Mouse (Mus musculus) lung, postnatal 36 days (tissue): Measurements from ENCODE around the gene Btg2.

Experiments used
- DNase-seq: peaks from one replicate; pipeline ENCODE4 v3.0.0; 2022; ENCODE audit warnings: mixed read lengths

Gene Btg2

GRCm38 (mm10) chr1:134078802-134079476, at the start of gene Btg2:
Gene Btg2, minus strand, starts transcription at chr1:134079120.
- DNase-seq, result peak; percentile 98

GRCm38 (mm10) chr1:134122195-134122594, 43.3 kb upstream of the Btg2 start:
- peak; percentile 52 for DNase-seq

- peak; percentile 91 for DNase-seq
These were observed 41.3 kb upstream of the Btg2 start for GRCm38 (mm10) chr1:134120179-134120578.

GRCm38 (mm10) chr1:134117110-134117509, 38.2 kb upstream of the Btg2 start:
- DNase-seq, result no peak

- no peak for DNase-seq
These were observed 36.5 kb upstream of the Btg2 start for GRCm38 (mm10) chr1:134115424-134115823.

GRCm38 (mm10) chr1:134114730-134115129, 35.8 kb upstream of the Btg2 start:
- no peak for DNase-seq

- no peak for DNase-seq
These were observed 35.1 kb upstream of the Btg2 start for GRCm38 (mm10) chr1:134114018-134114417.

GRCm38 (mm10) chr1:134113560-134113959, 34.6 kb upstream of the Btg2 start:
- no peak for DNase-seq

- DNase-seq, result no peak
These were observed 32.1 kb upstream of the Btg2 start, which contains the start of gene Chit1 for GRCm38 (mm10) chr1:134110979-134111378. Gene Chit1, plus strand, starts transcription at chr1:134111242.

GRCm38 (mm10) chr1:134110449-134110848, 31.5 kb upstream of the Btg2 start:
- no peak for DNase-seq

- no peak for DNase-seq
These were observed 31.1 kb upstream of the Btg2 start for GRCm38 (mm10) chr1:134110015-134110414.

- DNase-seq, result no peak
These were observed 28.9 kb upstream of the Btg2 start for GRCm38 (mm10) chr1:134107777-134108176.

- peak; percentile 89 for DNase-seq
These were observed 27.8 kb upstream of the Btg2 start for GRCm38 (mm10) chr1:134106719-134107118.

- peak; percentile 69 for DNase-seq
These were observed 27.0 kb upstream of the Btg2 start for GRCm38 (mm10) chr1:134105764-134106430.

GRCm38 (mm10) chr1:134105043-134105763, 26.3 kb upstream of the Btg2 start:
- no peak for DNase-seq

GRCm38 (mm10) chr1:134103861-134104260, 24.9 kb upstream of the Btg2 start:
- no peak for DNase-seq

- no peak for DNase-seq
These were observed 22.7 kb upstream of the Btg2 start for GRCm38 (mm10) chr1:134101593-134101992.

GRCm38 (mm10) chr1:134100928-134101327, 22.0 kb upstream of the Btg2 start:
- no peak for DNase-seq

- no peak for DNase-seq
These were observed 21.5 kb upstream of the Btg2 start for GRCm38 (mm10) chr1:134100401-134100800.

- no peak for DNase-seq
These were observed 20.8 kb upstream of the Btg2 start for GRCm38 (mm10) chr1:134099516-134100235.

- peak; percentile 97 for DNase-seq
These were observed 20.0 kb upstream of the Btg2 start for GRCm38 (mm10) chr1:134098726-134099515.
